Mouse (Mus musculus) heart, postnatal 4 days (tissue): ENCODE measurements around the gene Polr2m. TPM values are rescaled to one million over a fixed set of nuclear protein-coding genes. Genes with fewer than 3 reads are reported as not detected.
A peak's percentile ranks its signal among the peaks of the same experiment; 100 is the strongest.

Experiments
- DNase-seq: peaks from one replicate; pipeline ENCODE4 v3.0.0; 2021
- total RNA-seq, 2 experiments: library from RNA; stranded (reverse); gene quantifications; 2 replicates each; pipeline ENCODE4 v1.2.3; 2021

Gene Polr2m
- total RNA-seq, 2 experiments from 2014 or later: 299 to 302 TPM

DNA sequence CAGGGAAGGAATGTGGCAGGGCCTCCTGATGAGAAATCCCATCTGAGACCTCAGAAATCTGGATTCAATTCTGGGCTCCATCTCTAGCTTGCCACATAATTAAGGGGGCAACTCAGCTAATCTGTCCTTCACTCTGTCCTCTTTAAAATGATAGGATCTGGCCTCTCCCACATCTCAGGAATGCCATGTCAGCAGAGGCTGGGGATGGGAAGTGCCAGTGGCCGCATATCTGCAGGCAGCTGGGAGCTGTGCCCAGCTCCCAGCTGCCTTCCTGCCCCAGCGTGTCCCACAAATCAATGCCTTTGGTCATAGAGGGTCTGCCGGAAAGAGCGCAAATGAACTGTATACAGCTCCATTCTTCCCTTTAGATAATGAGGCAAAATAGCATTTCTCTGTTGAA lies 18.3 kb downstream of the Polr2m start:
- no peak for DNase-seq

DNA sequence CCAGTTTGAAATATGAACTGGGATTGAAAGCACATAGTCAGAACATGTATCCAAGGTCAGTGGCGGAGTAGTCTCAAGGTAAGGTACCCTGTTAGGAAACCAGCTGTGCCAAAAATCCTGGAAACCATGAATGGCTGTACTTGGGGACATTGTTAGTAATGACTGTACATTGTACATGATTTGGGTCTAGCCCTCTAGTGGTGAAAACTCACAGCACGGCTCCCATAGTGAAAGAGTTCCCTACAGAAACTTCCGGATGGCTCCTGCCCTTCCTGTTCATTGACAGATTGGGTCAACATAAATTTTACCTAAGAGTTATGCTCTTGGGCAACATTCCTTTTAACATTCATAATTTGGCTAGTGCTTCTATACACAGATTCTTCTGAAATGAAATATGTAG lies 19.6 kb downstream of the Polr2m start:
- DNase-seq: peak; percentile 59

DNA sequence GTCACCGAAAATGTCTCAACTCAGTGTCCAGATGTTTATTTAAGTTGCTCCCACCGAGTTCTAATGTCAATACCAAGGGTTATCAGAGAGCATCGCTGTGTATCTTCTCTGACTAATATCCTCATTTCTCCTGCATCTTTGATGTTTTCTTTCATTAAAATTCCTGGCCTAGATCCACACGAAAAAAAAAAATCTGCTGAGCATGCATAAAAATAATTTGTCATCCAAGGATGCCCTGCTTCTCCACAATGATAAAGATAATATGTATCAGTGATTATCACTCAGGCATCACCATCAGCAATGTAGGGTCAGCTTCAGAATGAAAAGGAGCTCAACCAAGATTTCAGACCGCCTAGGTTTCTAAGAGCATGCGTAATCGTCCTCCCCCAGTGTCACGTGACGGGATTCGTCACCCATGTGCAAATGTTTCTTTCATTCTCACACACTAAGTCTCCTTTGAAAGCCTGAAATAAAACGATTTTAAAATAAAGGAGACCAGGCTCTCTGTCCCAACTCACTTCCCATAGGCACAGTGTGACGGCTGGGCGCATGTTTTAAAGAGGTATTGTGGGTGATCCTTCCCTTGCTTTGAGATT lies 22.6 kb downstream of the Polr2m start:
- no peak for DNase-seq

DNA sequence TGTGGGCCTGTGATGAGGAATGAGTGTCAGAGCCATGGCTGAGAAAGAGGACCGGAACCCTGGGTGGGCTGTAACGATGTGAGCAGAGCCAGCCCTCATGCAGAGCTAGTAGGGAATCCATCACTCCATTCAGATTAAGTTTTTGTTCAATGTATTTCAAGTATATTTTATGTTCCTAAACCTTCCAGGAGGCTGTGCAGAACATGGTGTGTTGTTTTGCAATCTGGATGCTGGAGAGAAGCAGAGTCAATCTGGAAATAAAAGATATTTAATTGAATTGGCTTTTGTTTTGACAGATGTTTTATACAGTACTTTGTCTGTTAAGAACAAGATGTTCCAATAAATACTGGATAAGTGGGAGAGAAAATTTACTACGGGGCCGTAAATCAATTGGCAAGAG lies 29.0 kb downstream of the Polr2m start:
- DNase-seq: no peak

DNA sequence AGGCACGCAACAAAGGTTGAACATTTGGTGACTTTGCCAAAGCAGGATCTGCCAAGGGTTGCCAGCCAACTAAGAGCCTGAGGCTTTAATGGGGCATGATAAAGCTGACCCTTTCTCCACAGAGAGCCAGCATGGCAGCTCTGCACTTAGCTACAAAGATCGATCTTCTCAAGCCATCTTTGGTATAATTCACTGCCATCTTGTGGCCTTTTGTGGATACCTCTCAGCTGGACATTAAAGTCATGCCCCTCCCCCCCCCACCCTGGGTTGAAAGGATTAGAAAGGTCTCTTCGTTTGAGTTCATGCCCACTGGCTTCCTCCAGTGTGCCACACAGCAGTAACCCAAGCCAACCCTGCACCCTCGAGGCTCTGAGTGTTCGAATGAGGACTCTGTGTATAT lies 31.8 kb downstream of the Polr2m start:
- DNase-seq: no peak

DNA sequence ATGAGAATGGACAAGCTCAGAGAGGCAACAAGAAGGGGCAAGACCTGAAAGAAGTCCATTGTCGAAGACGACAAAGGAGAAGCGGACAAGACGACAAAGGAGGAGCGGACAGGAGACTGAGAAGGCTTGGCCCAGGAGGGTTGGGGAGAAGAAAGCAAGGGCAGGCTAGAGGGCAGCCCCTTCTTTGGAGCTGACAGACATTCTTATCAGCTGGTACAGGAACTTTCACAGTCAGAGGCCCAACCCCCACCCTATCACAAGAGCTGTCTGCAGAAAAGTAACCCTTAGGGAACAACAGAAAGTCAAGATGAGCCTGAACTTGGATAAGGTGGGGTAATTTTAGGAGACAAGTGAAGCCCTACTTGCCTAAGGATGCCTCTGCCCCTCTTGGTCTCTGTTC lies 32.4 kb downstream of the Polr2m start:
- no peak for DNase-seq

DNA sequence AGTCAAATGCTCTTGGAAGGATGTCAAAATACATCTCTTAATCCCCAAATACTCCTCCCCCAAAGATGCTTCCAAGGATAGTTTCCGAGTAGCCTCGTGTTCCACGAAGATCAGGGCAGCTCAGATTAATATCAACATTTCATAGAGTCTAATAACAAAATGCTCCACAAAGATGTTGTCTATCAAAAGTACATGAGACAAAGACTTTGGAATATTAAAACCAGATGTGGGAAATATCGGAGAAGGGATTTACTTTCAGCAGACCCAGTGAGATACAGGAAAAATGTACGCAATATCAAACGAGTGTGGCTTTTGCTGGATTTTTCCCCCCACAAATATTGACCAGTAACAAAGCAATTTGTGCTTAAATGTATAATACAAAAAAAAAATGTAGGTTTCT lies 35.1 kb downstream of the Polr2m start:
- no peak for DNase-seq

DNA sequence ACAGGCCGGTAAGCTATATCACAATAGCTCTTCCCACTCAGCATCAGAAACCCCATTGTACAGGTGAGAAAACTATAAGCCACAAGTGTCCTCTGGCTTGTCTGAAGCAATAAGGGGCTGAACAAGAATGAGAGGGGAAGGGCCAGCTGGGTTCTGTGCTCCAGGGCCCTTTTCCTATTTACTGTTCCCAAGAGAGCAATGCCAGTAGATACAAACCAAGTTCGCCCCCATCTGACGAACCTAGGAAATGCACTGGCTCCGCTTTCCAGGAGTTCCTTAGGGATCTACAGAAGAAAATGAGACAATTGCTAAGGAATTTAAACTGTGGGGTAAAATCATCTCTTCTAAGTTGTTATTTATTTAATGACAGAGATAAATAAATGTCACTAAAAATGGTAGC lies 38.2 kb downstream of the Polr2m start:
- peak; percentile 89 for DNase-seq

DNA sequence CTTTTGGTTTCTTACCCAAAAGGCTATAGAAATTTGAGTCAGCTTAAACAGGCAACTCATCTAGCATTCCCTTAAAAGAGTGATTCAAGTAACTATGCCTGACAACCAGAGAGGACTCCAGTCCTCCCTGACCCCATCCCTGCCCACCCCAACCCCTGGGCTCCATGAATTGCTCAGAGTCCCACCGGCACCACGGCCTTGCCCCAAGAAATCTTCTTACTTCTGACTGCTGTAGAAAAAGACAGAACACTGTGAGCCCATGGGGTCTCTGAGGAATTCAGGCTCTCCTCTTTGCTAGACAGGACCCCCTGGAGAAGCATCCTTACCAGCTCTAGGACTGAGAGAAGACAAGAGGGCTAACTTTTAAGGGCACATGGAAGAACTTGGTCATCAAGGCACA lies 40.4 kb downstream of the Polr2m start:
- no peak for DNase-seq

DNA sequence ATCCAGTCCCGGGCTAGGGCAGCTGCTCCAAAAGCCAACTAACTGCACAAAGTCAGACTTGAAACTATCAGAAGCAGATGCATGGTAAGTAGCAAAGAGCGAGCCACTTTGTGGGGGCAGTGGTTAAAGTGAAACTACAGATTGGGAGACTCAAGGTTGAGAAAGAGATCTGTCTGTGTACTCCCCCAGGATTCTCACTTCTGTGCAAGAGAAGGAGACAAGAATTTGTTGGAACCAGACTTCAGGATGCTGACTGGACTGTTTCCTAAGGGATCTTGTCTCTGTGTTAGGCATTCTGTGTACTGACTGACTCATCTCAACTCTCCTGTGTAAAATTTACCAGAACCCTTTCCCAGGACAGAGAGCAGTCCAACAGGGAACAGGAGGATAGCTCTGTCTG lies 47.6 kb downstream of the Polr2m start:
- no peak for DNase-seq

Other genes with a start within 250 kb of the Polr2m start
- gene Myzap, start 106.4 kb upstream of the Polr2m start, total RNA-seq: 100 to 1,000 TPM; 261 to 277 TPM